Mouse (Mus musculus): ENCODE results near the gene Ncmap. TPM values are rescaled to one million over a fixed set of nuclear protein-coding genes. Genes with fewer than 3 reads are reported as not detected.
"Not testable (repeated sequence)": the region's sequence is repeated elsewhere in the genome, so short reads cannot be mapped to it uniquely, and the experiment has no call there.

The Ncmap gene
- polyA plus RNA-seq, 1 experiment = 0.96 TPM

DNA sequence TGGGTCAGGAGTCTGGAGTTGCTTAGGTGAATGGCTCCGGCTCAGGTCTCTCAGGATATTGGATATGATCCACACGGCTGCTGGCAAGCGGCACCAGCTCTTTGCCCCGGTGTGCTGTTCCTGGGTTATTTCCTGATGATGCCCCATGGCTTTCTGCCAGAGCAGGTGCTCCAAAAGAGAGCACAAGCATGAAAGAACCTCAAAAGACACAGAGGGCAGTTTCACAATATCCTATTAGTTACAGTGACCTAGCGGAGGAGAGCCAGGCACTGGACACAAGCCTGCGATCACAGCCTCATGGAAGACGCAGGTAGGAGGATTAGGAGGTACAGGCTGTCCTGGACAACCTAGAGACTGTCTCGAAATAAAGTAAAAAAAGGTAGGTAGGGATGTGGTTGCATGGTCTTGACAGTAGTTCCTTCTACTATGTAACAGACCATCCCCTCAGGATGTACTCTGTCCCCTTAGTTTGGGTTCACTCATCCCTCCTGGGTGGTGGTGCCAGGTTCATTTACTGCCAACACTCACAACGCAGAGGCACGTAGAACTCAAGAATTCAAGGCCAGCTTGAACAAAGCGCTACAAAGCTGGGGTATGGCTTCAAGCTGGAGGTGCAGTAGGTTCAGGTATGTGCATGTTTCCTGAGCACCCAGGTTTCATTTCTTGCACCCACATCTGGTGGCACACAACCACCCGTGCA is 40.7 kb downstream of the Ncmap start:
- Histone ChIP-seq H3K27ac (ENCODE audit: insufficient read depth, low read length) (no peak overlapping the region), H3K4me1 (ENCODE audit: control insufficient read depth, insufficient read depth, low read length) (no peaks in the 10 kb centered on the region), H3K4me3 (ENCODE audit: insufficient read depth, low read length) (no peak overlapping the region)
- TF ChIP-seq CTCF (IDR thresholded peaks at IDR 0.05; ENCODE audit: extremely low read depth, insufficient read depth, low read length) = no peak

DNA sequence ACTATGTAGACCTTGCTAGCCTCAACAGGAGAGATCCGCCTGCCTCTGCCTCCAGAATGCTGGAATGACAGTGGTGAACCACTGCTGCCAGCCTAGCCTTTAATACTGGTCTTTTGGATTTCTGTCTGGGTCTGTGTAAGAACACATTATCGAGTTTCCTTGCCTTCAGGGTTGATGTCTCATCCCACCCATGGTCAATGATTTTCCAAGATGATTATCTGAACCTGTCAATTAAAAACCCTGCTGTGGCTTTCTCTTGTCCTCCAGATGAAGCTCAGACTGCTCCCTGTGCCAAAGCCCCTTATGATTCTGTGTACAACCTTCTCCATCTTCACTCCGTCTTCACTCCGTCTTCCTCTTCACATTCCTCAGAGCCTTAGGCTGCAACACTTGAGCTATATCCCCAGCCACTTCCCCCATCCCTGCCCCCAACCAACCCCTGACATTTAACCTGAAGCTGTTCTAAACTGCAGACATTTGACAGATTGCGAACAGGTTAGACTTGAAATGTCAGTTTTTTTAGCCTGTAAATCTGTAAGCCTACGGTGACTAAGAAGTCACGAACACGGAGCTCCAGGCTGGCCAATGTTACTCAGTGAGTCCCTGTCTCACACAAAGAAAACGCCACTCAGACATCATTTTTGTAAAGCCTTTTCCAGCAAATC is 42.0 kb downstream of the Ncmap start:
- no peak overlapping the region for H3K4me3 ChIP-seq (ENCODE audit: insufficient read depth, low read length)
- no peak overlapping the region for H3K27ac ChIP-seq (ENCODE audit: insufficient read depth, low read length)
- TF ChIP-seq POLR2A (IDR thresholded peaks at IDR 0.05; ENCODE audit: extremely low read depth, insufficient read depth, low read length) = no peak
- TF ChIP-seq CTCF (IDR thresholded peaks at IDR 0.05; ENCODE audit: extremely low read depth, insufficient read depth, low read length) = no peak
- H3K4me1 ChIP-seq (ENCODE audit: control insufficient read depth, insufficient read depth, low read length) = no peaks in the 10 kb centered on the region; the same call in 1 of the 2 replicates

DNA sequence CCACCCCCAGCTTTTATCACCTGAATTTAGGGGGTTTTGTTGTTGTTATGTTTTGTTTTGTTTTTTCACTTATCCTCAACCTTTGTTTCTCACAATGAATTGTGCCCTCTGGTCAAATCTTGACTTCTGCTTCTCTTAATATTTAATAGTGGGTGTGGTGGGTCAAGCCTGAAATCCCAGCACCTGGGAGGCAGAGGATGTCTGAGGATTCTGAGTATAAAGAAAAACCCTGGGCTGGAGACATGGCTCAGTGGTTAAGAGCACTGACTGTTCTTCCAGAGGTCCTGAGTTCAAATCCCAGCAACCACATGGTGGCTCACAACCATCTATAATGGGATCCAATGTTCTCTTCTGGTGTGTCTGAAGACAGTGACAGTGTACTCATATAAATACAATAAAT is 43.3 kb downstream of the Ncmap start:
- not testable (repeated sequence) for H3K4me1 ChIP-seq (ENCODE audit: control insufficient read depth, insufficient read depth, low read length); H3K27ac ChIP-seq (ENCODE audit: insufficient read depth, low read length); H3K4me3 ChIP-seq (ENCODE audit: insufficient read depth, low read length)

DNA sequence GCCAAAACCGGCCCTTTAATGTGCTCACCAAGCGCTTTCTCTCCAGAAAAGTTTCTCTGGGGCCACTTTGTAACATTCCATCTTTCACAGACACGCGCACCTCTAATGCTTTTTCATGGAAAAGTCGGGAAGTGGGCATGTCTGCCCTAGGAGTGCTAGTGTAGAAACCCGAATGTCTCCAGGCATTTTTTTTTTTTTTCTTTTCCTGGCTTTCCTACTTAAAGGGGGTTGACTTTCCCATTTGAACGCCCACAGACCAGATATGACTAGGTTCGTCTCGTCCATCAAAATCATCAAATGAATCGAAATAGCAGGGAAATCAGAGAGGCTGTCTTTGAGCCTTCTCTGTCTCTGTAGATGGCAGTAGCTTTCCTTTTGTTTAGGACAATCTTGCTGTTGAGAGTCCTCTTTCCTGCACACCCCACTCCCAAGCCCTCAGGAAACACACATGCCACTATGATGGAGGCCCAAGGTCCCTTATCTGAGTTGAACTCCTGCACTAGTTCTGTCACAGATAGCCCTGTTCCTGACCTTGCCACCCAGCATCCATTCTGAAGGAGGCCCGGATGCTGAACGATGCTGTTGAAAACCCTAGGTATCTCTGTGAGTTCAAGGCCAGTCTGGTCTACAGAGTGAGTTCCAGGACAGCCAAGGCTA is 44.1 kb downstream of the Ncmap start:
- TF ChIP-seq CTCF (IDR thresholded peaks at IDR 0.05; ENCODE audit: extremely low read depth, insufficient read depth, low read length) = no peak
- TF ChIP-seq POLR2A (IDR thresholded peaks at IDR 0.05; ENCODE audit: extremely low read depth, insufficient read depth, low read length) = no peak

DNA sequence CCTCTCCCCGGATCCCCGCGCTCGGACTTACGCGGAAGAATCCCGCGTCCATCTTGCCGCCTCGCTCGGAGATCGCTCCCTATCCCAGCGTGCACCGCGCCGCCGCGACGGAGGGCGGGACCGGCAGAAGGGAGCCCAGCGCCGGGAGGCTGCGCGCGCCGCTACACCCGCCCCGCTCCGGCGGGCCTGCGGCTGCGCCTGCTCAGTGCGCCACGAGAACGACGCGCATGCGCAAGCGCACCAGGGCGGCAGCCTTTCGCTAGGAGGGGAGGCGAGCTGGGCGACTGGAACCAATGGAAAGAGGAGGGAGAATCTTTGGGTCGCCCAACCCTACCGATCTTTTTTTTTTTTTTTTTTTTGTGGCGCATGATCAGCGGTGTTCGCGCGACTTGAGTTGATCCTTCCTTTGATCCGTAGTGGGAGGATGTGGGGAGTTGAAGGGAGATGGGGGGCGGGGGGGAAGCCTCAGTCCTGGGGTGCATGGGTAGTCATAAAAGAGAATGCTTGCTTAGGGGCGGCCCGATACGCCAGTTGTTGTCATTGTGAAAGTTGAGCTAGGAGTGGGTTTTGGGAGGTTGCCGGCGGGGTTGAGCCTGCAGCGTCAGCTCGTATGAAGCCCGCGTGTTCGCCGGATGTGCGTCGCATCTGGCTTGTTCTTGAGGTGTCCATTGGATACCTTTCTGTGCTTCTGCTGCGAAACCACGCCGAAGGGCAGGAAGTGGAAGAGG is 44.8 kb downstream of the Ncmap start, which contains the start of gene Srrm1:
Srrm1 (minus strand) TSS at position 256 of the 728 bp plus-strand sequence.
- H3K4me1 ChIP-seq (ENCODE audit: control insufficient read depth, insufficient read depth, low read length) = no peaks in the 10 kb centered on the region; the same call in 1 of the 2 replicates
- H3K27ac ChIP-seq (ENCODE audit: insufficient read depth, low read length) = peak within 1 kb of the TSS; percentile 83
- TF ChIP-seq CTCF (IDR thresholded peaks at IDR 0.05; ENCODE audit: extremely low read depth, insufficient read depth, low read length) (no peak), POLR2A (IDR thresholded peaks at IDR 0.05; ENCODE audit: extremely low read depth, insufficient read depth, low read length) (peak; percentile 62; the same call in 1 of the 2 replicates)
- H3K4me3 ChIP-seq (ENCODE audit: insufficient read depth, low read length) = peak within 1 kb of the TSS; percentile 55

More for the DNA sequence above, 44.1 kb downstream of the Ncmap start:
- Histone ChIP-seq H3K4me3 (ENCODE audit: insufficient read depth, low read length) (peak overlapping the region; percentile 55), H3K27ac (ENCODE audit: insufficient read depth, low read length) (peak overlapping the region; percentile 69), H3K4me1 (ENCODE audit: control insufficient read depth, insufficient read depth, low read length) (no peaks in the 10 kb centered on the region; the same call in 1 of the 2 replicates)

DNA sequence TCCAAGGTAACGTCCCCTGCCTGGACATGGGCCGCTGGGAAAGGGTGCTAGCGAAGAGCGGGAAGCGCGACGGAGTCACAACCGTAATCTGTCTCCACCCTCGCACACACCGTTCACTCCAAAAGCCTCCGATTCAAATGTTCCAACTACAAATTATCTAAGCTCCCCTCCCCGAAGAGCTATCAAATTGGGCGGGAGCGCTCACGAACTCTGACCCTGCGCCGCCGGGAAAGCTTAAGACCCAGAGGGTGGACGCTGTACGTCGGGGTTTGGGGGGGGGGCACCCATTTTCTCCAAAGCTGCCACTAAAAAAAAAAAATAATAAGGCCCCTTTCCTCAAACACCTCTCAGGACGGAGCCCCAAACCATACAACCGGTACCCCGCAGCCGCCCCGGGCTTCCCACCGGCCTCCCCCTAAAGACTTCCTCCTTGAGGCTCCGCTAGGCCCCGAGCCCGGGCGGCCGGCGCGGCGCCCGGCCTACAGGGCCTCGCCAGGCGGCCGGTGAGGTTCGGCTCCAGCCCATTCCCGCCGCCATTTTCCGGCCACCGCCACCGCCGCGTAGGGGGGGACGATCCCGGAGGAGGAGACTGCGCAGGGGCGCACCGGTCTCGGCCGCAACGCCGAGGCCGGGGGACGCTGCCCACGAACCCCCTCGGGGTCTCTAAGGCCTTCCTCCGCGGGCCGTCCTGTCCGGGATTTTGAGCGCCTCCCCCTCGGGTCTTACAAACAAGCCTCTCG is 45.5 kb downstream of the Ncmap start:
- Histone ChIP-seq H3K4me1 (ENCODE audit: control insufficient read depth, insufficient read depth, low read length) (no peaks in the 10 kb centered on the region; the same call in 1 of the 2 replicates), H3K27ac (ENCODE audit: insufficient read depth, low read length) (peak overlapping the region; percentile 83; the same call in 1 of the 2 replicates), H3K4me3 (ENCODE audit: insufficient read depth, low read length) (peak overlapping the region; percentile 55)
- no peak for TF ChIP-seq POLR2A (IDR thresholded peaks at IDR 0.05; ENCODE audit: extremely low read depth, insufficient read depth, low read length)
- TF ChIP-seq CTCF (IDR thresholded peaks at IDR 0.05; ENCODE audit: extremely low read depth, insufficient read depth, low read length) = no peak

DNA sequence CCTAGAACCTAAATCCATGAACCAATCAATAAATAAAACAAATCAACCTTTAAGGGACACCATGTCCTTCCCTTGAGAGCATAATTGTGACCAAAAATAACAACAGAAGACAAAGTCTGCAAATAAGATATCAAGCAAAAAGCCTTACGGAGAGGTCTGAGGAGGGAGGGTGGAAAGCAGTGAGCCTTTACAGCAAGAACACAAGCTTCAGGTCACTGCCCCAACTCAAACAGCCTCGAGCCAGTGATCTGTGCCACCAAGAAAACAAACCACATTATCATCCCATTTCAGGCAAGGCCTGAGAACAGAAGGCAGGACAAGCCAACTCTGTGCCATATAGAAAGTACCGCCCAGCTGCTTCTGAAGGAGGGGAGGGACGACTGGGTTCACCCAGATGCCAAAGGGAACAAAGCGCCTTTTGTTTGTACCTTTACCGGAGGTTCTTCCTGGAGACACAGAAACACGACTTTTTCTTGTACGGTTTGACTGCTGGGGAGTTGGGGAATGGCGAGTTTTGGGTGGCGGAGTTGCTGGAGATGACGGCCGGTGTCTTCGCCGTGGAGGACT is 60.6 kb downstream of the Ncmap start:
- Histone ChIP-seq H3K4me1 (ENCODE audit: control insufficient read depth, insufficient read depth, low read length) (no peaks in the 10 kb centered on the region), H3K27ac (ENCODE audit: insufficient read depth, low read length) (no peak overlapping the region), H3K4me3 (ENCODE audit: insufficient read depth, low read length) (no peak overlapping the region)
- TF ChIP-seq POLR2A (IDR thresholded peaks at IDR 0.05; ENCODE audit: extremely low read depth, insufficient read depth, low read length) = no peak
- no peak for TF ChIP-seq CTCF (IDR thresholded peaks at IDR 0.05; ENCODE audit: extremely low read depth, insufficient read depth, low read length)

DNA sequence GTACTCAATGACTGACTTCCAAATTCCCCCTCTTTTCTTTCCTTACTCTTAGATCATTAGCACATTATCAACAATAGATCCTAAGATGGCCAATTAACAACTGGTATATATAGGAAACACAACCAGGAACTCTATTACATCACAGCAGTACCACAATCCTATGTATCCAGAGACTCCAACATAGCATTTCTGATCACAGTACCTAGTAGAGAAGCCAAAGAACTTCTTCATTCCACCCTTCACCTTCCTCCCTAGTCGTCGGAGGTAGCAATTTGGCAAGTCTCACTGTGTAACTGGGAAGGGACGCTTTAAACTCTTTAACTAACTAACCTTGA is 62.0 kb downstream of the Ncmap start:
- H3K4me1 ChIP-seq (ENCODE audit: control insufficient read depth, insufficient read depth, low read length) = no peaks in the 10 kb centered on the region
- TF ChIP-seq CTCF (IDR thresholded peaks at IDR 0.05; ENCODE audit: extremely low read depth, insufficient read depth, low read length) = no peak
- TF ChIP-seq POLR2A (IDR thresholded peaks at IDR 0.05; ENCODE audit: extremely low read depth, insufficient read depth, low read length) = no peak
- no peak overlapping the region for H3K4me3 ChIP-seq (ENCODE audit: insufficient read depth, low read length)
- H3K27ac ChIP-seq (ENCODE audit: insufficient read depth, low read length) = no peak overlapping the region

Measured in cortical plate, adult 2 months (tissue).